Mouse (Mus musculus) left cerebral cortex, adult 2 months (tissue): ENCODE measurements around the gene Golga2. TPM values are rescaled to one million over a fixed set of nuclear protein-coding genes. Genes with fewer than 3 reads are reported as not detected.

ENCODE experiments used
- DNase-seq, 2 experiments: peaks; one replicate each; pipeline ENCODE4 v3.0.0; 2021 to 2022; ENCODE audit warnings: low spot score in 2 of 2, mixed read lengths in 1 of 2; ENCODE audit errors: extremely low spot score in 1 of 2
- H3K27ac ChIP-seq: fragments of 200-600 bp; 2 replicates; pipeline ENCODE4 v1.8.1; 2022
- H3K4me3 ChIP-seq: fragments of 200-600 bp; 2 replicates; pipeline ENCODE4 v1.8.1; 2022
- CTCF ChIP-seq: fragments of 200-600 bp; IDR thresholded peaks from 2 replicates; pipeline ENCODE4 v1.8.1; 2022; ENCODE audit warnings: antibody characterized with exemption, mild to moderate bottlenecking, moderate library complexity
- intact Hi-C: fragments of 180-260 bp; cut with DNase I; formaldehyde crosslinking; loops from one replicate; pipeline ENCODE4 v1.15.1; 2025
- microRNA-seq, 2 experiments: library from miRNA; unstranded; fragments of <30 nt; microRNA quantifications; one replicate each; pipeline ENCODE4 v1.2.0; 2021
- total RNA-seq, 2 experiments: library from RNA; stranded (reverse); gene quantifications; 2 replicates each; pipeline ENCODE4 v1.2.3; 2021

Golga2 gene
- total RNA-seq, 2 experiments from 2014 or later: 83.2 to 86.4 TPM

GRCm38 (mm10) chr2:32351471-32351961, 64.3 kb downstream of the Golga2 start:
- intact Hi-C loops: no loop called here
- no peak for TF ChIP-seq CTCF
- peak overlapping the region; percentile 92 for H3K4me3 ChIP-seq
- H3K27ac ChIP-seq: peak overlapping the region; percentile 99
- DNase-seq: no peak

- peak within 1 kb of the TSS; percentile 99 for H3K27ac ChIP-seq
- intact Hi-C loops: no loop called here
- peak; percentile 67 to 72 for DNase-seq
- TF ChIP-seq CTCF: no peak
- peak within 1 kb of the TSS; percentile 92 for H3K4me3 ChIP-seq
Measured at GRCm38 (mm10) chr2:32352151-32353006, 65.2 kb downstream of the Golga2 start, which contains the start of gene Ciz1. Gene Ciz1 (plus strand): TSS chr2:32352327.

GRCm38 (mm10) chr2:32353007-32353542, 65.9 kb downstream of the Golga2 start, which contains the start of gene Dnm1:
Gene Dnm1 (minus strand): TSS chr2:32353338.
- Histone ChIP-seq H3K4me3 (peak within 1 kb of the TSS; percentile 92), H3K27ac (peak within 1 kb of the TSS; percentile 99)
- peak; percentile 94 to 98 for DNase-seq
- TF ChIP-seq CTCF: no peak; the same call in none of the 2 replicates
- intact Hi-C loops: no loop called here

GRCm38 (mm10) chr2:32353836-32354235, 66.7 kb downstream of the Golga2 start:
- H3K27ac ChIP-seq: peak overlapping the region; percentile 99
- H3K4me3 ChIP-seq: no peak overlapping the region
- intact Hi-C loops: no loop called here
- TF ChIP-seq CTCF: no peak; the same call in 1 of the 2 replicates
- DNase-seq: no peak

- H3K4me3 ChIP-seq: no peak overlapping the region
- H3K27ac ChIP-seq: no peak overlapping the region
- no peak for TF ChIP-seq CTCF
- no peak for DNase-seq
- intact Hi-C loops: no loop called here
Measured at GRCm38 (mm10) chr2:32354336-32354895, 67.2 kb downstream of the Golga2 start.

GRCm38 (mm10) chr2:32356216-32356615, 69.0 kb downstream of the Golga2 start:
- intact Hi-C loops: no loop called here
- no peak for TF ChIP-seq CTCF
- no peak overlapping the region for H3K27ac ChIP-seq
- DNase-seq: no peak
- H3K4me3 ChIP-seq: no peak overlapping the region

Small RNA genes lying within 50 kb of the gene (microRNA-seq; reads per million reads assigned to microRNA genes)
- 0.24 to 1.4 reads per million in 2 experiments for gene Gm23363
- gene Mir199b: 0 to 0.48 reads per million in 2 experiments

Other genes starting within 250 kb of the Golga2 start
- 1 to 10 TPM; 9.0 to 9.7 TPM for gene Fam78a, start 202.5 kb upstream of the Golga2 start, total RNA-seq
- 10 to 100 TPM; 26.8 to 29.3 TPM for gene Plpp7, start 191.9 kb upstream of the Golga2 start, total RNA-seq
- gene Prrc2b, start 136.3 kb upstream of the Golga2 start, total RNA-seq: 100 to 1,000 TPM; 268 to 280 TPM
- 10 to 100 TPM; 23.7 to 25.3 TPM for gene Pomt1, start 50.8 kb upstream of the Golga2 start, total RNA-seq
- gene Uck1, start 27.2 kb upstream of the Golga2 start, total RNA-seq: 10 to 100 TPM; 45.9 to 47.1 TPM
- gene Swi5, start 691 bp downstream of the Golga2 start, total RNA-seq: 100 to 1,000 TPM; 186 to 193 TPM
- gene Ciz1, start 64.9 kb downstream of the Golga2 start, total RNA-seq: 10 to 100 TPM; 89.7 to 90.1 TPM
- gene Dnm1, start 66.0 kb downstream of the Golga2 start, total RNA-seq: 1,000 to 10,000 TPM; 1,259 to 1,310 TPM
- gene 1110008P14Rik, start 94.6 kb downstream of the Golga2 start, total RNA-seq: 100 to 1,000 TPM; 341 to 349 TPM
- 10 to 100 TPM in 1 of 2 experiments, under 1 TPM in 1; 0.44 to 19.4 TPM for gene Lcn2, start 100.9 kb downstream of the Golga2 start, total RNA-seq
- 10 to 100 TPM; 47.2 to 47.8 TPM for gene Ptges2, start 108.5 kb downstream of the Golga2 start, total RNA-seq
- gene Naif1, start 163.1 kb downstream of the Golga2 start, total RNA-seq: 1 to 10 TPM; 3.3 to 3.7 TPM
- gene Slc25a25, start 164.1 kb downstream of the Golga2 start, total RNA-seq: 10 to 100 TPM; 65.2 to 79.1 TPM
- 10 to 100 TPM; 61.1 to 64.8 TPM for gene Fam102a, start 247.9 kb downstream of the Golga2 start, total RNA-seq